Mouse (Mus musculus): Measurements from ENCODE around the gene Usp30. TPM values are rescaled to one million over a fixed set of nuclear protein-coding genes. Genes with fewer than 3 reads are reported as not detected.

Gene Usp30
- total RNA-seq, 4 experiments from 2014 or later, result 32.0 to 61.9 (median 50.0) TPM

- DNase-seq, result no peak
Observed at GRCm38 (mm10) chr5:114067543-114067942, 2.3 kb downstream of the Usp30 start.

- DNase-seq, result no peak
Observed at GRCm38 (mm10) chr5:114067982-114068381, 2.7 kb downstream of the Usp30 start.

GRCm38 (mm10) chr5:114070858-114071257, 5.6 kb downstream of the Usp30 start:
- no peak for DNase-seq

GRCm38 (mm10) chr5:114072262-114072661, 7.0 kb downstream of the Usp30 start:
- no peak for DNase-seq

GRCm38 (mm10) chr5:114077009-114077408, 11.7 kb downstream of the Usp30 start:
- no peak for DNase-seq

GRCm38 (mm10) chr5:114085501-114085900, 20.2 kb downstream of the Usp30 start:
- no peak for DNase-seq

- no peak for DNase-seq
Observed at GRCm38 (mm10) chr5:114087875-114088480, 22.7 kb downstream of the Usp30 start.

GRCm38 (mm10) chr5:114090421-114091013, 25.3 kb downstream of the Usp30 start:
- no peak for DNase-seq

- DNase-seq, result peak; percentile 66
Observed at GRCm38 (mm10) chr5:114091057-114091807, 26.0 kb downstream of the Usp30 start, which contains the start of gene Svop. Gene Svop, minus strand, starts transcription at chr5:114091570.

- peak; percentile 83 for DNase-seq
Observed at GRCm38 (mm10) chr5:114099709-114100389, 34.6 kb downstream of the Usp30 start.

- no peak for DNase-seq
Observed at GRCm38 (mm10) chr5:114100390-114101099, 35.3 kb downstream of the Usp30 start.

- no peak for DNase-seq
Observed at GRCm38 (mm10) chr5:114101873-114102272, 36.6 kb downstream of the Usp30 start.

- DNase-seq, result no peak
Observed at GRCm38 (mm10) chr5:114102807-114103206, 37.5 kb downstream of the Usp30 start.

- DNase-seq, result peak; percentile 51
Observed at GRCm38 (mm10) chr5:114106391-114106935, 41.2 kb downstream of the Usp30 start.

- DNase-seq, result no peak
Observed at GRCm38 (mm10) chr5:114113334-114113733, 48.1 kb downstream of the Usp30 start.

GRCm38 (mm10) chr5:114115030-114115429, 49.8 kb downstream of the Usp30 start:
- no peak for DNase-seq

GRCm38 (mm10) chr5:114116586-114116985, 51.3 kb downstream of the Usp30 start:
- DNase-seq, result no peak

- no peak for DNase-seq
Observed at GRCm38 (mm10) chr5:114119806-114120205, 54.5 kb downstream of the Usp30 start.

- DNase-seq, result no peak
Observed at GRCm38 (mm10) chr5:114126008-114126407, 60.7 kb downstream of the Usp30 start.

- no peak for DNase-seq
Observed at GRCm38 (mm10) chr5:114126499-114127244, 61.4 kb downstream of the Usp30 start.
